In the genomic region with DNA sequence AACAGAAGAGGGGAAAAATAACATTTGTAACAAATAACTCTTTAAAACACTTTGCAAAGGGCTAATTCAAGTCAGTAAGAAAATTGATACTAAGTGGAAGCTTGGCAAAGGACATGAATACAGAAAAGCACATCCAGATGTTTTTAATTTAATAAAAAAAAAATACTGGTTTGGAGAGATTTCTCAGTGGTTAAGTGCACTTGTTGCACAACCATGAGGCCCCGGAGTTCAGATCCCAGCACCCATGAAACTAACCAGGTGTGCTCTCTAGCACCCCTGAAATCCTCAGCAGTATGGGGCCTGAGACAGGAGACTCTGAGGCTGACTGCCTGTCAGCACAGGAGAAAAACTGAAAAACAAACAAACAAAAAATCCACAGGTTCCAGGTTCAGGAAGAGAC, we compare ENCODE assay signal across 27 mouse cellular contexts. TPM values are rescaled to one million over a fixed set of nuclear protein-coding genes. Genes with fewer than 3 reads are reported as not detected.
DNase-seq lines count a peak whose midpoint lies in the region; ATAC-seq lines count a peak whose summit lies in the region.
"Had no signal": no experiment of that assay in that cellular context is flagged by ENCODE, and none has a peak within 500 bp of the region (broad histone marks: within the 10 kb centered on the region; RNA-seq: fewer than 3 reads in every experiment).

No protein-coding gene starts in this region.

- H3K36me3 ChIP-seq in embryonic facial prominence, embryonic 13.5 days, result no peaks in the 10 kb centered on the region
- no peaks in the 10 kb centered on the region for H3K36me3 ChIP-seq in limb, embryonic 12.5 days
- H3K36me3 ChIP-seq: embryonic facial prominence, embryonic 12.5 days; forebrain, embryonic 10.5 days; hindbrain, embryonic 10.5 days; hindbrain, embryonic 13.5 days had no signal

- no peak overlapping the region for H3K4me2 ChIP-seq in embryonic facial prominence, embryonic 13.5 days
- H3K4me2 ChIP-seq in limb, embryonic 12.5 days, result no peak overlapping the region
- H3K4me2 ChIP-seq: embryonic facial prominence, embryonic 12.5 days; heart, embryonic 11.5 days; hindbrain, embryonic 13.5 days had no signal

- ATAC-seq in embryonic facial prominence, embryonic 13.5 days (ENCODE audit: insufficient number of reproducible peaks, insufficient read depth, low FRiP score, low TSS enrichment, low read depth), result no peak
- ATAC-seq in limb, embryonic 12.5 days (ENCODE audit: insufficient number of reproducible peaks, insufficient read depth, low FRiP score, low TSS enrichment, low read depth), result no peak
- ATAC-seq: forebrain, embryonic 14.5 days; forebrain, postnatal 0 days; hindbrain, embryonic 16.5 days; intestine, embryonic 16.5 days; Patski had no signal

- no peak overlapping the region for H3K9ac ChIP-seq in embryonic facial prominence, embryonic 13.5 days
- no peak overlapping the region for H3K9ac ChIP-seq in limb, embryonic 12.5 days (replicated peaks)
- H3K9ac ChIP-seq: embryonic facial prominence, embryonic 12.5 days; forebrain, postnatal 0 days; hindbrain, embryonic 13.5 days had no signal

- no peak overlapping the region for H3K4me3 ChIP-seq in embryonic facial prominence, embryonic 13.5 days
- no peak overlapping the region for H3K4me3 ChIP-seq in limb, embryonic 12.5 days (replicated peaks)
- H3K4me3 ChIP-seq: embryonic facial prominence, embryonic 12.5 days; forebrain, embryonic 10.5 days; hindbrain, embryonic 10.5 days; hindbrain, embryonic 13.5 days had no signal

- peaks cover 28% of the 10 kb centered on the region for H3K4me1 ChIP-seq in embryonic facial prominence, embryonic 13.5 days
- peaks cover 25% of the 10 kb centered on the region for H3K4me1 ChIP-seq in limb, embryonic 12.5 days (replicated peaks)

- DNase-seq in heart, adult 11 months, result peak; percentile 85
- no peak for DNase-seq in heart, postnatal 14 days
- peak; percentile 73 for DNase-seq in NIH3T3 (ENCODE audit: low read depth)
- no peak for DNase-seq in yolk sac, embryonic 10.5 days (ENCODE audit: low spot score)
- no peak for DNase-seq in urinary bladder, adult 2 months (ENCODE audit: low spot score)
- no peak for DNase-seq in cerebellum, adult 8-10 months
- DNase-seq: adrenal gland, adult 2 months; adrenal gland, postnatal 14 days; cerebellum, adult 11 months; cerebellum, adult 2 months; cerebellum, postnatal 10 days; cerebellum, postnatal 36 days; embryo, embryonic 11 days; forebrain, postnatal 0 days; gastrocnemius, postnatal 36 days; heart, postnatal 36 days had no signal

- peak overlapping the region; percentile 60; the same call in 1 of the 2 replicates for H3K27ac ChIP-seq in embryonic facial prominence, embryonic 13.5 days
- H3K27ac ChIP-seq in limb, embryonic 12.5 days, result peak overlapping the region; percentile 59; the same call in 1 of the 2 replicates
- H3K27ac ChIP-seq: forebrain, embryonic 10.5 days; hindbrain, embryonic 10.5 days; hindbrain, embryonic 13.5 days had no signal

- intact Hi-C loops in heart, postnatal 14 days (cut with DNase I), result no loop called here

- 21% methylated on average over 1 of the region's 1 CpGs for WGBS in embryonic facial prominence, embryonic 13.5 days
- WGBS in limb, embryonic 12.5 days, result 40% methylated on average over 1 of the region's 1 CpGs

- H3K27me3 ChIP-seq in embryonic facial prominence, embryonic 13.5 days, result no peaks in the 10 kb centered on the region
- no peaks in the 10 kb centered on the region for H3K27me3 ChIP-seq in limb, embryonic 12.5 days
- H3K27me3 ChIP-seq: embryonic facial prominence, embryonic 12.5 days; hindbrain, embryonic 13.5 days; Patski had no signal

- no peaks in the 10 kb centered on the region for H3K9me3 ChIP-seq in embryonic facial prominence, embryonic 13.5 days
- no peaks in the 10 kb centered on the region for H3K9me3 ChIP-seq in limb, embryonic 12.5 days
- H3K9me3 ChIP-seq: embryonic facial prominence, embryonic 12.5 days; forebrain, embryonic 10.5 days; hindbrain, embryonic 10.5 days; hindbrain, embryonic 13.5 days had no signal

RNA-seq across cellular contexts. Expression of a gene that starts 26.6 kb away (rescaled TPM):
- total RNA-seq in heart, postnatal 14 days (2021), result 100 to 1,000 TPM; 584 to 674 TPM
- 659 and 793 TPM in 2 replicates for polyA plus RNA-seq in embryonic facial prominence, embryonic 13.5 days (2015; fragmentation: Nextera tagmentation; extraction: Ambion mirVana)
- polyA plus RNA-seq in limb, embryonic 12.5 days (2016; fragmentation: Nextera tagmentation; extraction: Ambion mirVana), result 460 and 473 TPM in 2 replicates
- polyA plus RNA-seq in urinary bladder, adult 2 months (2012; rRNA removed), result 1,620 and 1,700 TPM in 2 replicates

Comparison
In these comparisons a context has a peak if more than half of its experiments do, and no peak if none do; other contexts are left out.
1. DNase-seq: peak in heart, adult 11 months (single experiment) and NIH3T3 (single experiment); none in heart, postnatal 14 days (0 of 2), yolk sac, embryonic 10.5 days (single experiment), urinary bladder, adult 2 months (single experiment) and cerebellum, adult 8-10 months (single experiment).